Mouse (Mus musculus): Measurements from ENCODE around the gene Mtx1.

Gene Mtx1

GRCm38 (mm10) chr3:89214681-89215411, 12.0 kb downstream of the Mtx1 start, which contains the start of gene Thbs3:
Gene Thbs3 (plus strand): TSS chr3:89215180.
- peak; percentile 56 for DNase-seq (ENCODE audit: low read depth)

- DNase-seq (ENCODE audit: low read depth): peak; percentile 96
These were observed 12.9 kb downstream of the Mtx1 start for GRCm38 (mm10) chr3:89213803-89214530.

GRCm38 (mm10) chr3:89210731-89211130, 16.2 kb downstream of the Mtx1 start:
- DNase-seq (ENCODE audit: low read depth): no peak

- DNase-seq (ENCODE audit: low read depth): no peak
These were observed 16.7 kb downstream of the Mtx1 start for GRCm38 (mm10) chr3:89210162-89210561.

- no peak for DNase-seq (ENCODE audit: low read depth)
These were observed 17.2 kb downstream of the Mtx1 start for GRCm38 (mm10) chr3:89209731-89210130.

- no peak for DNase-seq (ENCODE audit: low read depth)
These were observed 18.2 kb downstream of the Mtx1 start for GRCm38 (mm10) chr3:89208736-89209135.

GRCm38 (mm10) chr3:89208075-89208657, 18.7 kb downstream of the Mtx1 start:
- DNase-seq (ENCODE audit: low read depth): no peak

GRCm38 (mm10) chr3:89206695-89207094, 20.2 kb downstream of the Mtx1 start:
- no peak for DNase-seq (ENCODE audit: low read depth)

GRCm38 (mm10) chr3:89206079-89206478, 20.8 kb downstream of the Mtx1 start:
- no peak for DNase-seq (ENCODE audit: low read depth)

- DNase-seq (ENCODE audit: low read depth): no peak
These were observed 23.8 kb downstream of the Mtx1 start for GRCm38 (mm10) chr3:89203142-89203514.

GRCm38 (mm10) chr3:89202253-89203141, 24.4 kb downstream of the Mtx1 start, which contains the start of gene Gba:
Gene Gba (plus strand): TSS chr3:89202928.
- peak; percentile 96 for DNase-seq (ENCODE audit: low read depth)

- no peak for DNase-seq (ENCODE audit: low read depth)
These were observed 27.0 kb downstream of the Mtx1 start for GRCm38 (mm10) chr3:89199839-89200238.

- DNase-seq (ENCODE audit: low read depth): peak; percentile 93
These were observed 30.7 kb downstream of the Mtx1 start for GRCm38 (mm10) chr3:89195979-89196877.

- DNase-seq (ENCODE audit: low read depth): peak; percentile 83
These were observed 33.0 kb downstream of the Mtx1 start for GRCm38 (mm10) chr3:89193853-89194252.

GRCm38 (mm10) chr3:89193351-89193750, 33.5 kb downstream of the Mtx1 start:
- DNase-seq (ENCODE audit: low read depth): no peak

- peak; percentile 82 for DNase-seq (ENCODE audit: low read depth)
These were observed 36.5 kb downstream of the Mtx1 start for GRCm38 (mm10) chr3:89190436-89190835.

GRCm38 (mm10) chr3:89188478-89188875, 38.4 kb downstream of the Mtx1 start:
- peak; percentile 68 for DNase-seq (ENCODE audit: low read depth)

- DNase-seq (ENCODE audit: low read depth): peak; percentile 69
These were observed 39.0 kb downstream of the Mtx1 start for GRCm38 (mm10) chr3:89187690-89188477.

- no peak for DNase-seq (ENCODE audit: low read depth)
These were observed 39.7 kb downstream of the Mtx1 start for GRCm38 (mm10) chr3:89187197-89187596.

- no peak for DNase-seq (ENCODE audit: low read depth)
These were observed 43.0 kb downstream of the Mtx1 start for GRCm38 (mm10) chr3:89183959-89184315.

Measured in naive thymus-derived CD4-positive, alpha-beta T cell, adult 2 months (primary cell).